Mouse (Mus musculus) lung, adult 2 months (tissue): ENCODE data around the gene Gpc1.

Experiments used
- CTCF ChIP-seq: fragments of 200-500 bp; IDR thresholded peaks from 2 replicates; pipeline ENCODE4 v1.5.1; 2011; ENCODE audit warnings: mild to moderate bottlenecking, low read length, control low read depth; ENCODE audit not compliant: insufficient read depth
- POLR2A ChIP-seq: fragments of 200-500 bp; IDR thresholded peaks from 2 replicates; pipeline ENCODE4 v1.6.1; 2011; ENCODE audit warnings: low read depth, mild to moderate bottlenecking, control low read depth, low read length, borderline replicate concordance; ENCODE audit errors: extremely low read depth

DNA sequence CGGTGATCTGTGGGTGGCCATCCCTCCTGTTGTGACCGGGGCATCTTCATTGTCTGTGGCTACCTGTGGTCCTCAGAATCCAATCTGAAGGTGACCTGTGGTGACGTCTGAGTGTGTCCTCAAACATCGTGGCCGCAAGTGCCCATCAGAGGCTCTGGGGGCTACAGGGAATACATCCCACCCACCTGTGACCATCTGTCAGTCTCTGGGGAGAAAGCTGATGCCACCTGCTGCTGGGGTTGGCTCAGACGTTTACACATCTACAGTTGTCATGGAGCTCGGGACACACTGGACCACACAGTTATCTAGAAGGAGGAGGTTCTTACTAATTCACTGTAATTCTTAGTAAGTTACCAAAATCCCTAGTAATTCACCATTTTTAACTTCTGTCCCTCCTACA, 7.8 kb downstream of the Gpc1 start:
- TF ChIP-seq CTCF = no peak
- TF ChIP-seq POLR2A = no peak
